Mouse (Mus musculus) skeletal muscle tissue, postnatal 0 days (tissue): ENCODE data around the gene Apip. TPM values are rescaled to one million over a fixed set of nuclear protein-coding genes. Genes with fewer than 3 reads are reported as not detected.

ENCODE experiments used
- polyA plus RNA-seq: library from polyadenylated mRNA; unstranded; fragments of >200 nt; fragmentation: Nextera tagmentation; extraction: Ambion mirVana; gene quantifications from 2 replicates; pipeline ENCODE4 v1.2.1, GENCODE M21; 2015

The Apip gene
- 68.5 and 69.7 TPM in 2 replicates for polyA plus RNA-seq

DNA sequence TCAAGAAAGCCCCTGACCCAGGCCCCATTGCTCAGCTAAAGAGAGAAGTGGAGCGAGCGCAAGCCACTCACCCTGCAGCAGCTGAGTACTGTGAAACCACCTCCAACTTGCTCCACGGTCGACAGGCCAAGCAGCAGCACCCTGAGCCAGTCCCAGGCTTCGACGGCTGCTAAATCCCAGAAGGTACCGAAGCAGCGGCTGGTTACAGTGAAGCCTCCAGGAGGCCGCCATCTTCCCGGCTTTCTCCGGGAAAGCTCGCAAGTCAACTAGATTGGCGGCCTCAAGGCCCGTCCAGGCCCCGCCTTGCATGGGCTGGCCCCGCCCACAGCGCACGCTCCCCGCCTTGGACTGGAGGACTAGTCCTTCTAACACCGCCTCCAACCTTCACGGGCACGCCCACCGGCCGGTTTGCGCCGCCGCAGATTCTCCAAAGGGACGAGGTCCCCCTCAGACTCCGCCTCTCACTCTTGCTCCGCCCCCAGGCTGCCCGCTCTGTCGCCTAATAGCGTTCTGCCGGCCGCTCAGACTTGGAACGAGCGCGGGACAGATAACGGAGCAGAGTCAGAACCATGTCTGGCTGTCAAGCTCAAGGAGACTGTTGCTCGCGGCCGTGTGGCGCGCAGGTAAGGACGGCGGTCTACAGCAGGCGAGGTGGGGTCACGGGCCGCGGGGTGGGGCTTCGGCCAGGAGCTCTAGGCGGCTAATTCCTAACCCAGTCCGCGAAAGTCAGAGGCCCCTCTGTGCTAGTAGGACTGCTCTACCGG lies at the start of gene Apip, which contains the start of gene Pdhx:
Apip (plus strand) TSS at position 457 of the 764 bp plus-strand sequence.
Pdhx (minus strand) TSS at position 295 of the 764 bp plus-strand sequence.

Other genes with a start within 250 kb of the Apip start
- gene Cd44, start 172.0 kb upstream of the Apip start, polyA plus RNA-seq: 30.1 and 34.4 TPM in 2 replicates
- 70.7 and 71.7 TPM in 2 replicates for gene Pdhx, start 162 bp upstream of the Apip start, polyA plus RNA-seq
- gene Ehf, start 229.6 kb downstream of the Apip start, polyA plus RNA-seq: 0.06 TPM in 1 of 2 replicates, not detected in the other